Mouse (Mus musculus) lung, embryonic 15.5 days (tissue): ENCODE data around the gene Gh. TPM values are rescaled to one million over a fixed set of nuclear protein-coding genes. Genes with fewer than 3 reads are reported as not detected.

ENCODE experiments used
- ATAC-seq: fragments of 200-750 bp; cut with Nextera tagmentation; 2 replicates; pipeline ENCODE4 v1.8.0; 2017; ENCODE audit warnings: moderate number of reproducible peaks, borderline replicate concordance; ENCODE audit not compliant: low FRiP score, low TSS enrichment; ENCODE audit errors: extremely low read depth
- H3K27ac ChIP-seq: fragments of 300-500 bp; sonication (generic); 2 replicates; pipeline ENCODE4 v1.5.1; 2015; ENCODE audit warnings: moderate library complexity, mild to moderate bottlenecking, inconsistent platforms
- H3K27me3 ChIP-seq: fragments of 300-500 bp; sonication (generic); 2 replicates; pipeline ENCODE4 v1.6.1; 2015; ENCODE audit warnings: inconsistent platforms
- H3K36me3 ChIP-seq: fragments of 300-500 bp; sonication (generic); 2 replicates; pipeline ENCODE4 v1.6.1; 2015; ENCODE audit warnings: inconsistent platforms
- H3K4me1 ChIP-seq: fragments of 300-500 bp; sonication (generic); 2 replicates; pipeline ENCODE4 v1.6.1; 2015; ENCODE audit warnings: inconsistent platforms
- H3K4me2 ChIP-seq: fragments of 300-500 bp; sonication (generic); 2 replicates; pipeline ENCODE4 v1.6.1; 2015; ENCODE audit warnings: inconsistent platforms, mild to moderate bottlenecking, moderate library complexity
- H3K4me3 ChIP-seq: fragments of 300-500 bp; sonication (generic); 2 replicates; pipeline ENCODE4 v1.5.1; 2015; ENCODE audit warnings: mild to moderate bottlenecking, inconsistent platforms
- H3K9ac ChIP-seq: fragments of 300-500 bp; sonication (generic); 2 replicates; pipeline ENCODE4 v1.6.1; 2015; ENCODE audit warnings: inconsistent platforms
- H3K9me3 ChIP-seq: fragments of 300-500 bp; sonication (generic); 2 replicates; pipeline ENCODE4 v1.6.1; 2016; ENCODE audit warnings: inconsistent platforms
- WGBS: fragments of 180-500 bp; shearing (Covaris S2); methylation state at CpG from one replicate; pipeline ENCODE4 v1.1.7; 2015; 5-methylcytosine and 5-hydroxymethylcytosine counted together
- polyA plus RNA-seq: library from polyadenylated mRNA; unstranded; fragments of >200 nt; fragmentation: Nextera tagmentation; extraction: Ambion mirVana; gene quantifications from 2 replicates; pipeline ENCODE4 v1.2.1, GENCODE M21; 2015

Gh gene
- polyA plus RNA-seq, 1 experiment from 2014 or later = not detected

DNA sequence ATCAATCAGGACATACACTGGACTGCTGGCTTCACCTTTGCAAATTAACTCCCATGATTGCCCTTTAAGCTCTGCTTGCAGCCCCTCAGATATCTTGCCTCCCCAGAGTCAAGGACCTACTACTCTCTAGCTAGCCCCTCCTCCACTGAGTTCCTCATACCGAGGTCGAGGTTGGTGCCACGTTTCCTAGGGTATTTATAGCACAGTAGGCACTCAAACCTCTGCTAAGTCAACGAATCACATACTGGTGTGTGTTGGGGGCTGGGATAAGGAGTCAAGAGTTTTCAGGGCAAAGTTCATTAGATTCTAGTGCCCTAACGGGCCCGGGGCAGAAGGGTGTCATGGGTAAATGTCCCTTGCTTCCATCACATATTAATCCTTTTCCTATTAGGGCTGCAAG lies 27.5 kb upstream of the Gh start:
- Histone ChIP-seq H3K4me1 (peaks cover 9% of the 10 kb centered on the region; the same call in 1 of the 2 replicates), H3K9me3 (no peaks in the 10 kb centered on the region), H3K36me3 (no peaks in the 10 kb centered on the region), H3K27ac (no peak overlapping the region), H3K9ac (no peak overlapping the region), H3K27me3 (no peaks in the 10 kb centered on the region), H3K4me3 (no peak overlapping the region), H3K4me2 (no peak overlapping the region)
- WGBS = 36% methylated on average over 6 of the region's 6 CpGs
- no peak for ATAC-seq

DNA sequence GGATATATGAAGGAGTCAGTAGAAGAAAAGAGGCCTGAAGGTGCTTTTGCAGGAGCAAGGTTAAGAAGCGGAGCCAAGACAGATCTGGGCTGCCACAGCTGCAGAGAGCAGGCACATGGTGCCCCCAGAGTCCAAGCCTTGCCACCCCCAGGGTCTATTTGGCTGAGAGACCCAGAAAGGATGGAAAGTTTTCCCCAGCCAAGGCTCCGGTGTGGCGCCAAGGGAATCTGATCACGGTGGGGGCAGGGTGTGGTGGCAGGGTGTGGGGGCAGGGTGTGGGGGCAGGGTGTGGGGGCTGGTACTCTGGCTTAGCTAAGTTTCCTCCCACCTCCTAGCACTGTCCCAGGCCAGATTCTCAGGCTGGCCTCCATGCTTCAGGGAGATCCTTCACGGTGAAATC lies 26.9 kb upstream of the Gh start:
- H3K36me3 ChIP-seq = no peaks in the 10 kb centered on the region
- ATAC-seq = no peak
- H3K9me3 ChIP-seq = no peaks in the 10 kb centered on the region
- H3K4me3 ChIP-seq = no peak overlapping the region
- H3K27me3 ChIP-seq = no peaks in the 10 kb centered on the region
- no peak overlapping the region for H3K4me2 ChIP-seq
- 29% methylated on average over 5 of the region's 5 CpGs for WGBS
- H3K4me1 ChIP-seq = peaks cover 9% of the 10 kb centered on the region; the same call in 1 of the 2 replicates
- H3K27ac ChIP-seq = no peak overlapping the region
- H3K9ac ChIP-seq = no peak overlapping the region

DNA sequence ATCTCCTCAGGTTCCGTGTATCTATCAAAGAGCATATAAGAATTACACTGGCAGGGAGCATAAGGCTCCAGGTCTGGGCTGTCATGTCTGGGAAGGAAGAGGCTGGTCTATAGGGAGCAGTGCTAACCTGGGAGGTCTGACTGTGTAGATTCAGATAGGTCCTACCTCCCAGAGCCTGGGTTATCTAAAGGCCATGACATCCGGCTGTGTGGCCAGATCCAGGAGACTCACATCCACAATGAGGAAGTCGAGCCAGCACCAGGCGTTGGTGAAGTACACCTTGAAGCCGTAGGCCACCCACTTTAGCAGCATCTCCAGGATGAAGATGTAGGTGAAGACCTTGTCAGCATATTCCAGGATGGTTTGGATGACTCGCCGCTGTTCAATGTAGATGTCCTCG lies 24.8 kb upstream of the Gh start:
- no peak for ATAC-seq
- Histone ChIP-seq H3K36me3 (no peaks in the 10 kb centered on the region), H3K4me2 (no peak overlapping the region), H3K27me3 (no peaks in the 10 kb centered on the region), H3K27ac (no peak overlapping the region), H3K9me3 (no peaks in the 10 kb centered on the region), H3K9ac (no peak overlapping the region), H3K4me3 (no peak overlapping the region), H3K4me1 (peaks cover 9% of the 10 kb centered on the region; the same call in 1 of the 2 replicates)
- WGBS = 68% methylated on average over 8 of the region's 8 CpGs

DNA sequence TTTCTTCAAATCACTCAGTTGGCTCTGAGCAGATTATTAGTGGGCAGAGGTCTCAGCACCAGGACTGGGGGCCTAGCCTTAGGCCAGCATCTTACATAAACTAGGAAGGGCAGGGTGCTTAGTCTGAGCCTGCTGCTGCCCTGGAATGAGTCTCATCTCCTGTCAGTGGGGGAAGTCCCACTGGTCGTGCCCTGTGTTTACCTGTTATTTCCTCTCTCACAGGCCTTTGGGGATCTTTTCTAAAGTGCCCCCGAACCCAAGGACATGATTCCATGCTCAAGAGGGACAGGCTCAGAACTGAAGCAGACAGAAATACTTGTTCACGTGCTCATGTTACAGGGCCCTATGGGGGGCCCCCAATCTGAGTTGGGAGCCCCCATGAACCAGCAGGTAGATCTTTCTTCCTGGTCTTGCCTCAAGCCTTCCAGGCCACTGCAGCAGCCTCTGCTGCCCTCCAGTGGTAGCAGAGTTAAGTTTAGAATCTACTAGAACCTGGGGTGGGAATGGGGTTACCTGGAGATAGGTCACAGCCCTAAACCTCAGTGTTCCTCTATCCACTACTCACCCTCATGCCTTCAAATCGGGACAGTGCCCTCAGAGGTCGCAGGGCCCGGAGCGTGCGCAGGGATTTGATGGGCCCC lies 24.0 kb upstream of the Gh start:
- Histone ChIP-seq H3K27me3 (no peaks in the 10 kb centered on the region), H3K4me3 (no peak overlapping the region), H3K9me3 (no peaks in the 10 kb centered on the region), H3K4me2 (no peak overlapping the region), H3K27ac (no peak overlapping the region), H3K4me1 (peaks cover 9% of the 10 kb centered on the region; the same call in 1 of the 2 replicates), H3K9ac (no peak overlapping the region), H3K36me3 (no peaks in the 10 kb centered on the region)
- no peak for ATAC-seq
- 59% methylated on average over 8 of the region's 8 CpGs for WGBS

DNA sequence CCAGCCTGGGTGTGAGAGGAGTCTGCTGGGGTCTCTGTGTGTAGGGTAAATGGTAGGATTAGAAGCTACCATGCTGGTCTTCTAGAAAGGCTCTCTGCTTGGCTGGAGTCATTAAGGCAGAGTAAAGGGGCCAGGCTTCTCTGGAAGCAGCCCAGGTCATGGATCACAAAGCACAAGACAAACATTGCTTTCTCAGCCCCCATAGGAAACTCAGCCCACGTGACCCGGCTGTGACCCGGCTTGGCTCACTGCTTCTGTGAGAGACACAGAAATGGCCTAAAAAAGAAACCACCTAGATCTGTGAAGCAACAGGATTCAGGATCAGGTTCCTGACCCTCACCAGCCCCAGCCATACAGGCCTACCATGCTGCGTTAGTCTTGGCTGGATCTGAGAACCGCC lies 23.2 kb upstream of the Gh start:
- no peak for ATAC-seq
- Histone ChIP-seq H3K9ac (no peak overlapping the region), H3K4me1 (peaks cover 9% of the 10 kb centered on the region; the same call in 1 of the 2 replicates), H3K27ac (no peak overlapping the region), H3K9me3 (no peaks in the 10 kb centered on the region), H3K27me3 (no peaks in the 10 kb centered on the region), H3K4me3 (no peak overlapping the region), H3K36me3 (no peaks in the 10 kb centered on the region), H3K4me2 (no peak overlapping the region)
- 62% methylated on average over 5 of the region's 5 CpGs for WGBS

DNA sequence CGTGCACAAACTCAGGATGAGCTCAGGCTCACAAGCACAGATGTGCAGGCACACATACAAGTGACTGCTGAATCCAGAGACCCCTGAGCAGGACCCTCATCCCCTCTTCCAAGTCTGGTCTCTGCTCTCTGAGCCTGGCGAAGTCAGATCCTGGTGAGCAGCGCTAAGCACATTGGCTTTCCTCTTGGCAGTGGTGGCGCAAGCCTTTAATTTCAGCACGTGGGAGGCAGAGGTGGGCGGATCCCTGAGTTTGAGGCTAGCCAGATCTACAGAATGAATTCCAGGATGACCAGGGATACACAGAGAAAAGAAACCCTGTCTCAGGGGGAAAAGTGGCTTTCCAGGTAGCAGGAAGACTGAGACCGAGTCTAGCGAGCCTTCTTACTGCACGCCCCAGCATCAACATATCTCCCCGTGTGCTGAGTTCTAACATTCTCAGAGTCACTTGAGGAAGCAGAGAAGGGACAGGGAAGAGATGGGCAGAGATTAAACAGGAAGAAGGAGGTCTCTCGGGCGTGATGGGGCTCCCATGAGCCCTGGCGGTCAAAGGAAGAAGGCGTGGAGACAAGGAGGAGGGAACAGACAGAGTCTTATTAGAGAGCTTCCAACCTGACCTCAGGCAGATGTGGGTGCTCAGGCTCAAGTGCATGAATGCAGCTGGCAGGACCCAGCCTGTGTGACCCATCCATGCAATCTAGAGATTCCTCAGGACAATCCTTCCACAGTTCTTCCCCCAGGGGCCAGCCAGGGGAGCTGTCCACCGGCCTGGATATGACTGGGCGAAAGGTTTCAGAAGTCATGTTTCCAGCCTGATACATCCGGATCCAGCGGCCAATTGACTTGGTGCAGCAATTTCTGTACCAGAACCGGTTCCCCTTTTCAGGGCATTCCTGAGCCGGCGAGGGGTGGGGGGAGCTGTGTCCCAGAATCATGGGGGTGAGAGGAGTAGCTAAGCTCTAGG lies 17.0 kb upstream of the Gh start:
- Histone ChIP-seq H3K4me2 (no peak overlapping the region), H3K27ac (no peak overlapping the region), H3K4me3 (no peak overlapping the region), H3K36me3 (no peaks in the 10 kb centered on the region), H3K4me1 (peaks cover 12% of the 10 kb centered on the region), H3K9ac (no peak overlapping the region), H3K27me3 (no peaks in the 10 kb centered on the region), H3K9me3 (no peaks in the 10 kb centered on the region)
- WGBS = 58% methylated on average over 21 of the region's 21 CpGs
- no peak for ATAC-seq

DNA sequence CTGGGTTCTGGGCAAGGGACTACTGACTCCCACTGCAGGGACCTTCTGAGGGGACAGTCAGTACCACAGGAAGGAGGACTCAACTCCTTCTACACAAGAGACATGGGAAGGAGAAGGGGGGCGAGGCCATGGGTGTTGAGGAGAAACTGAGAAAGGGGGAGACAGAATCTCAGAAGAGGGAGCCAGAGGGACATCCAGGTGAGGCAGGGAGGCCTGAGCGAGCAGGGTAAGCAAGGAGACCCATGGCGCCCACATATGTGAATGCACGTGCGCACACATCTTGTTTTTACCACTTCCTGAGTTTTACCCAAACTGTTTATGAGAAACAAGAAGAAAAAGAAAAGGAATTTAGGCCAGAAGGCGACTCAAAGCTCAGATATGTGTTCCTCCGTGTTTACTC lies 16.1 kb upstream of the Gh start:
- Histone ChIP-seq H3K9me3 (no peaks in the 10 kb centered on the region), H3K27ac (no peak overlapping the region), H3K4me3 (no peak overlapping the region), H3K27me3 (no peaks in the 10 kb centered on the region), H3K9ac (no peak overlapping the region), H3K36me3 (no peaks in the 10 kb centered on the region), H3K4me1 (peaks cover 19% of the 10 kb centered on the region), H3K4me2 (no peak overlapping the region)
- WGBS = 66% methylated on average over 7 of the region's 7 CpGs
- no peak for ATAC-seq

DNA sequence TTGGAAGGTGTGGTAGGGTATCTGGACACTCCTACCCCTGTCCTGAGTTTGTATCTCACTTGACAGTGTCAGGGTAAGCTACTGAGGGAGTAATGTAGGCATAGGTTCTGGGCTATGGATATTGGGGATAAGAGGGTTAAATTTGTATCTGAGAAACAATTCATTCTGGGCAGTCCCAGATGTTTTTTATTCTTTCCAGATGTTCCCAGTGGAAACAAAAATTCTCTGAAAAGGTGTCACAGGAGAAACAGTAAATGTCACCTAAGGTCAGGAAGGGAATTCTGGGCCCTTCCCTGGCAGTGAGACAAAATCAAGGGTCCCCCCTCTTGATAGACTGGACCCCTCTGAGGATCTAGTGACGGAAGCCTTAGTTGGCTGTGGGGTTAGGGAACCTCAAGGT lies 14.8 kb upstream of the Gh start:
- Histone ChIP-seq H3K4me2 (no peak overlapping the region), H3K27me3 (no peaks in the 10 kb centered on the region), H3K27ac (no peak overlapping the region), H3K9me3 (no peaks in the 10 kb centered on the region), H3K4me1 (peaks cover 19% of the 10 kb centered on the region), H3K4me3 (no peak overlapping the region), H3K36me3 (no peaks in the 10 kb centered on the region), H3K9ac (no peak overlapping the region)
- 69% methylated on average over 1 of the region's 1 CpGs for WGBS
- no peak for ATAC-seq

DNA sequence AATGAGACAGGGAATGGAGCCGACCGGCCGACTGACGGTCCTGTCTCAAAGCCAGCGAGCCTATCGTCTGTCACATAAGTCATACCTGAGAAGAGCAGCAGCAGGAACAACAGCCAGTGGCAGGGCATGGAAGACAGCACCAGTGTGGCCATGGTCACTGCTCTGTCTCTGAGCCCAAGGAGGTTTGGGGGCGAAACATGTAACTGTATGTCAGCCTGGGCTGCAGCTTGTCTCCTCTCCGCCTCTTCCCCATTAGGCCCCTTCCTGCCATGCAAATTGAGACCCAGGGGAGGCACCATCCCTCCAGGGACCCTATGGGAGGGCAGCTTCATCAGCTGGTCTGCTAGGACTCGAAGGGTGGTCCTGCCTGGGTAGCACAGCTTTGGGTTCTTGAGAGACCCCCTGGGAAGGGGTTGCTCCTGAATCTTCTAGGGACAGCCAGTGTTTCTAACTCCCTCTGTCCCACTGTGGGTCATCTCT lies 12.7 kb upstream of the Gh start, which contains the start of gene Cd79b:
Gene Cd79b, minus strand, starts transcription at position 430 of the 480 bp plus-strand sequence.
- no peak within 1 kb of the TSS for H3K9ac ChIP-seq
- 66% methylated on average over 9 of the region's 9 CpGs for WGBS
- no peaks in the 10 kb centered on the region for H3K36me3 ChIP-seq
- H3K4me2 ChIP-seq = peak within 1 kb of the TSS; percentile 8; the same call in 1 of the 2 replicates
- H3K27me3 ChIP-seq = no peaks in the 10 kb centered on the region
- no peak within 1 kb of the TSS for H3K4me3 ChIP-seq
- 0 out of 2 replicates have a peak within 1 kb of the TSS, but pooled peaks have one; percentile 15 for H3K27ac ChIP-seq
- no peak for ATAC-seq
- H3K9me3 ChIP-seq = no peaks in the 10 kb centered on the region
- peaks cover 19% of the 10 kb centered on the region for H3K4me1 ChIP-seq

DNA sequence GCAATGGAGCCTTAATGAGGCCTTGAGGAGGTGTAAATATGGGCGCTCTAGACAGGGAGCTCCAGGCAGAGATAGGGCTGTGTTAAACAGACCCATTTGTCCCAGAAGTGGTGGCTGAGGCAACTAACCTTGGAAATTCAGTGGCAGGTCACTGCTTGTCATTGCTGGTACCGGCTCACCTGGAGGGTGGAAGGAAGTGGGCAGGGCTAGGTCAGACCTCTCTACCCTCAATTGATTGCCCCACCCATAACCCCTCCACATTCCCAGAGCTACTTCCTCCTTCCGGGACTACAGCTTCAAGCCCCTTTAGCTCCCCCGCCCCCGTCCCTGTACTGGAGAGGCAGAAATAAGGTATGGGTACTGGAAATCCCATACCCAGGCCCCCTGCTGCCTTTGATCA lies 11.9 kb upstream of the Gh start:
- H3K36me3 ChIP-seq = no peaks in the 10 kb centered on the region
- H3K27ac ChIP-seq = 0 out of 2 replicates have a peak overlapping the region, but pooled peaks have one; percentile 15
- H3K4me1 ChIP-seq = peaks cover 17% of the 10 kb centered on the region
- H3K4me3 ChIP-seq = no peak overlapping the region
- H3K4me2 ChIP-seq = peak overlapping the region; percentile 8; the same call in 1 of the 2 replicates
- ATAC-seq = peak; percentile 67; the same call in 1 of the 2 replicates
- H3K9me3 ChIP-seq = no peaks in the 10 kb centered on the region
- H3K27me3 ChIP-seq = no peaks in the 10 kb centered on the region
- no peak overlapping the region for H3K9ac ChIP-seq
- WGBS = 37% methylated on average over 5 of the region's 5 CpGs

DNA sequence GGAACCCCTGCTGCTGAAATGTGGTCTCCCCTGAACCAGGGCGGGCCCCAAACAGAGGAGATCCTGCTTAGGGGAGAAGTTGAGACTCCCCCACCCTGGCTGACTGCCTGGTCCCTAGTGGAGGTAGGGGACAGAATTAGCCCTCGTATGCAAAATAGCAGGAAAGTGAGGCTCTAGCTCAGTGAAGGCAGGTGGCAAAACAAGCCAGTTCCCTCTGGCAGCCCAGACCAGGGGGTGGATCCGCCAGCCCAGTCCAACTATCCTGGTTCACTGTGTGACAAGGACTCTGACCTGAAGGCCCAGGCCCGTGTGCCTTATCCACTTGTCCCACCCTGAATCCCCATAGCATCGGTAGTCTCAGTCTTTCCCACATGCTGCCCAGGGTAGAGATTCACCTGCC lies 8.5 kb upstream of the Gh start:
- 65% methylated on average over 5 of the region's 5 CpGs for WGBS
- no peak for ATAC-seq

DNA sequence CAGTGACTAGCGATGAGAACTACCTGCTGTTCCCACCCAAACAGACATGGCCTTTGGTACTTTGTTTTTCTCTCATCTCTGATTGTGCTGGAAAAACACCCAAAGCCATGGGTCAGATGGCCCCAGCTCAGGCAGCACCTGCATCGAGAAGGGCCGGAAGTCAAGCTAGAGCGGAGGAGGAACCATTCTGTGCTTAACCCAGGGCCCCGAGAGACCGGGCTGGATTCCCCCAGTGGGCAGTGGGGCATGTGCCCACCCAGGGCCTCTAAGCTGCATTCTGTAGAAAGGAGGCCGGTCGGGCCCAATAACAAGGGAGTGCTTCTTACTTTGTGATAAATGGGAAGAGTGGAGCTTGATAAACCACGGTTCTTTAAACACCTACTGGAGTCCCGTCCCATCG lies 6.5 kb upstream of the Gh start:
- WGBS = 60% methylated on average over 11 of the region's 11 CpGs
- Histone ChIP-seq H3K27me3 (no peaks in the 10 kb centered on the region), H3K27ac (no peak overlapping the region), H3K4me3 (no peak overlapping the region), H3K36me3 (no peaks in the 10 kb centered on the region), H3K9ac (no peak overlapping the region), H3K4me2 (no peak overlapping the region), H3K9me3 (no peaks in the 10 kb centered on the region), H3K4me1 (peaks cover 7% of the 10 kb centered on the region)
- ATAC-seq = no peak

More for the DNA sequence above, 8.5 kb upstream of the Gh start:
- no peaks in the 10 kb centered on the region for H3K36me3 ChIP-seq
- no peak overlapping the region for H3K4me3 ChIP-seq
- H3K9me3 ChIP-seq = no peaks in the 10 kb centered on the region
- no peaks in the 10 kb centered on the region for H3K27me3 ChIP-seq
- no peak overlapping the region for H3K4me2 ChIP-seq
- no peak overlapping the region for H3K27ac ChIP-seq
- H3K4me1 ChIP-seq = peaks cover 19% of the 10 kb centered on the region
- no peak overlapping the region for H3K9ac ChIP-seq
